Mouse (Mus musculus): ENCODE measurements around the gene Olfr314.
"Not testable (repeated sequence)": the region's sequence is repeated elsewhere in the genome, so short reads cannot be mapped to it uniquely, and the experiment has no call there.

Gene Olfr314

GRCm38 (mm10) chr11:58832541-58832940 lies 49.8 kb downstream of the Olfr314 start:
- not testable (repeated sequence) for DNase-seq (ENCODE audit: low spot score in 2 of 2)

Data from heart, adult 9 months (tissue).